Mouse (Mus musculus): ENCODE data around the gene Lmbr1l. TPM values are rescaled to one million over a fixed set of nuclear protein-coding genes. Genes with fewer than 3 reads are reported as not detected.

Gene Lmbr1l
- polyA plus RNA-seq, 1 experiment from 2014 or later, result 26.4 TPM

- Histone ChIP-seq H3K27me3 (no peaks in the 10 kb centered on the region), H3K4me3 (peak overlapping the region; percentile 86; the same call in 1 of the 2 replicates), H3K4me2 (replicated peaks) (peak overlapping the region; percentile 84), H3K4me1 (peaks cover 16% of the 10 kb centered on the region), H3K9me3 (no peaks in the 10 kb centered on the region), H3K9ac (peak overlapping the region; percentile 75; the same call in 1 of the 2 replicates), H3K36me3 (peaks cover 36% of the 10 kb centered on the region), H3K27ac (no peak overlapping the region)
- no peak for ATAC-seq (ENCODE audit: insufficient number of reproducible peaks, insufficient read depth, low FRiP score, low TSS enrichment)
- WGBS, result 87% methylated on average over 4 of the region's 4 CpGs
Measured at GRCm38 (mm10) chr15:98916016-98916415, 2.0 kb downstream of the Lmbr1l start.

- peaks cover 16% of the 10 kb centered on the region for H3K4me1 ChIP-seq
- H3K27ac ChIP-seq, result no peak overlapping the region
- no peak overlapping the region for H3K9ac ChIP-seq
- ATAC-seq (ENCODE audit: insufficient number of reproducible peaks, insufficient read depth, low FRiP score, low TSS enrichment), result no peak
- H3K4me3 ChIP-seq, result no peak overlapping the region
- H3K27me3 ChIP-seq, result no peaks in the 10 kb centered on the region
- peaks cover 44% of the 10 kb centered on the region for H3K36me3 ChIP-seq
- 93% methylated on average over 6 of the region's 6 CpGs for WGBS
- no peak overlapping the region for H3K4me2 ChIP-seq (replicated peaks)
- H3K9me3 ChIP-seq, result no peaks in the 10 kb centered on the region
Measured at GRCm38 (mm10) chr15:98914903-98915302, 3.1 kb downstream of the Lmbr1l start.

GRCm38 (mm10) chr15:98904692-98905091 lies 13.3 kb downstream of the Lmbr1l start:
- Histone ChIP-seq H3K36me3 (peaks cover 55% of the 10 kb centered on the region), H3K4me3 (no peak overlapping the region), H3K4me2 (replicated peaks) (no peak overlapping the region), H3K27ac (no peak overlapping the region), H3K4me1 (no peaks in the 10 kb centered on the region), H3K9ac (no peak overlapping the region), H3K27me3 (peaks cover 10% of the 10 kb centered on the region), H3K9me3 (no peaks in the 10 kb centered on the region)
- no peak for ATAC-seq (ENCODE audit: insufficient number of reproducible peaks, insufficient read depth, low FRiP score, low TSS enrichment)
- 31% methylated on average over 10 of the region's 10 CpGs for WGBS

DNA sequence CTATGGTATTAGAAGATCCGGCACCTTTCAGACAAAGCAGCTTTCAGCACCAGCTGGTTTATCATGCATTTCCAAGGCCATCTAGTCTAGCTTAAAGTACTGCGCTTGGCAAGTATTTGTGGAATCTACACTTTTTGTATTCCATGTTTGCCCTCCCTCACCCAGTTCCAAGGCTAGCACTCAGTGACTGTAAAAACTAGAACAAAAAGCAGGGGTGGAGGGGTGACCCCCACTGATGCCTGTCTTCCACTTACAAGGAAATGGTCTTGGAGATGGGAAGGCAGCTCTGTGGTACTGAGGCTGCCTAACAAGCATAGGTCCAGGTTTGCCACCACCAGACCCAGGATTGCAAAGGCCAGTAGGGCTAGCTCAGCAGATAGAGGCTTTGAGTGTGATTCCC lies 15.4 kb downstream of the Lmbr1l start:
- H3K36me3 ChIP-seq, result peaks cover 34% of the 10 kb centered on the region
- 93% methylated on average over 2 of the region's 2 CpGs for WGBS
- H3K27ac ChIP-seq, result no peak overlapping the region
- no peak for ATAC-seq (ENCODE audit: insufficient number of reproducible peaks, insufficient read depth, low FRiP score, low TSS enrichment)
- no peak overlapping the region for H3K4me3 ChIP-seq
- no peaks in the 10 kb centered on the region for H3K9me3 ChIP-seq
- no peak overlapping the region for H3K4me2 ChIP-seq (replicated peaks)
- peaks cover 10% of the 10 kb centered on the region for H3K4me1 ChIP-seq
- H3K9ac ChIP-seq, result no peak overlapping the region
- peaks cover 29% of the 10 kb centered on the region for H3K27me3 ChIP-seq

DNA sequence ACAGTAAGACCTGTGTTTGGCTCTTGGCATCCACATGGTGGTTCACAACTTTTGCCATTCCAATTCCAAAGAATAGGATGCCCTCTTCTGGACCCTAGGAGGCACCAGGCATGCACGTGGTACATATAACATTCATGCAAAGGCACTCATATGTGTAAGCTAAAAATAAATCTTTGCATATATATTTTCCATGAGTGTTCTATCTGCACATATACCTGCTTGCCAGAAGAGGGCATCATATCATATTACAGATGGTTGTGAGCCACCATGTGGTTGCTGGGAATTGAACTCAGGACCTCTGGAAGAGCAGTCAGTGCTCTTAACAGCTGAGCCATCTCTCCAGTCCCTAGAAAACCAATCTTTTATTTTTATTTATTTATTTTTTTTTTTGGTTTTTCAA lies 16.5 kb downstream of the Lmbr1l start:
- Histone ChIP-seq H3K4me2 (replicated peaks) (no peak overlapping the region), H3K9me3 (no peaks in the 10 kb centered on the region), H3K27me3 (peaks cover 40% of the 10 kb centered on the region), H3K4me3 (no peak overlapping the region), H3K9ac (no peak overlapping the region), H3K4me1 (peaks cover 12% of the 10 kb centered on the region), H3K27ac (no peak overlapping the region), H3K36me3 (peaks cover 24% of the 10 kb centered on the region)
- ATAC-seq (ENCODE audit: insufficient number of reproducible peaks, insufficient read depth, low FRiP score, low TSS enrichment), result no peak
- whole genome bisulfite sequencing, result 55% methylated on average over 1 of the region's 1 CpGs

DNA sequence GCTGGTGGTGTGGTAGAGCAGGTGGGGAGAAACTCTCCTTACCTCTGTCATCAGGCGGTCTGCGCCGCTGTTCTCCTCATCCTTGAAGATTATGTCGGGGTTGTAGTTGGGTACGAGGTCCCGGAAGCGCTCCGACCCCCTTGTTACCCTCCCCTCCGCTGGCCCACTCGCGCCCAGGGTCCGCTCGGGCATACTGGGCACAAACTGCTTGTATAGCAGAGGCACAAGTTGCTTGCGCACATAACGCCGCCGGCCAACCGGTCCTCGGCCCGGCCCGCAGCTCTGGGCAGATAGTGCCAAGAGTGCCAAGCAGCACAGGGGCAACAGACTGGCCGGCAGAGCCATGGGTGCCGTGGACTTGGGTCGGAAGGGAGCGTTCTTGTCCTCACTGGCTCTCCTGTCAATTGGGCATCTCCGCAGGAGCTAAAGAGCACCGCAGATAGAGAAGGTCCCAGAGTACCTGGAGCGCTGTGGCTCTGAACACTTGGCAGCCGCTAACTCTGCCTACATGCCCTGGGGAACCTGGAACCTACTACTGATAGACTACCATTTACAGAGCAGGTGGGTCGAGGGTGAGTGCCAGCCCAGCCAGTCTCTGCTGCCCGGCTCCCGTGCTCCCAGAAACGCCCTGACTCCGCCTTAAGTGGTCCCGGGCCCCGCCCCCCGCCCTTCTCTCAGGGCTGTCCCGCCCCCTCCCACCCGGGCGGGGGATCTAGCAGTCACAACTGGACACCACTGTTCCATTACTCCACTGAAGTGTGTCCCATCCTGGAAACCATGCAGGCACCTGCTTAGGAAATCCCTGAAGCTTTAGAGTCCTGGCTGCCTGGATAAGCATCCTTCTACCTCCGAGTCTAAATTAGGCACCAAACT lies 19.9 kb downstream of the Lmbr1l start, which contains the start of gene Dhh:
Gene Dhh, minus strand, starts transcription at position 613 of the 873 bp plus-strand sequence.
- no peak for ATAC-seq (ENCODE audit: insufficient number of reproducible peaks, insufficient read depth, low FRiP score, low TSS enrichment)
- Histone ChIP-seq H3K27me3 (peaks cover 74% of the 10 kb centered on the region), H3K4me2 (replicated peaks) (peak within 1 kb of the TSS; percentile 42), H3K4me1 (peaks cover 33% of the 10 kb centered on the region), H3K4me3 (peak within 1 kb of the TSS; percentile 24), H3K27ac (no peak within 1 kb of the TSS), H3K9me3 (no peaks in the 10 kb centered on the region), H3K9ac (0 out of 2 replicates have a peak within 1 kb of the TSS, but pooled peaks have one; percentile 26), H3K36me3 (peaks cover 3% of the 10 kb centered on the region; the same call in 1 of the 2 replicates)
- WGBS, result 1% methylated on average over 41 of the region's 41 CpGs

DNA sequence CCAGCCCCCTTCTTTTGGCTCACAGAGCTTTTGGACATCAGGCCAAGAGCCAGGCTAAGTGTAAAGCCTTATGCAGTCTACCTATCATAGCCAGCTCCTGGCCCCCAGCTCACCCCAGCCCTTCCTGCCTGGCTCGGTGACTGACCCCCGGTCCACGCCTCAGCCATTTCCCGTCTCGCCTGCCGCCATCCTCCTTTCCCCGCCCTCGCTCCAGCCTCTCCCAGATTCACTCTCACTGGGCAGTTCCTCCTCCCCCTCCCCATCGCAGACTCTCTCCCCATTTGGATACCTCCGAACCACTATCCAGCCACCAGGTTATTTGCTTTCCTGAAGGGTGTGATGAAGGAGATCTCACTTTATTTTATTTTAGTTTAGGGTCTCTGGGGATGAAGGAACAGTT lies 20.5 kb downstream of the Lmbr1l start:
- Histone ChIP-seq H3K27ac (no peak overlapping the region), H3K4me1 (peaks cover 33% of the 10 kb centered on the region), H3K9me3 (no peaks in the 10 kb centered on the region), H3K36me3 (no peaks in the 10 kb centered on the region), H3K9ac (no peak overlapping the region), H3K27me3 (peaks cover 81% of the 10 kb centered on the region), H3K4me3 (no peak overlapping the region), H3K4me2 (replicated peaks) (peak overlapping the region; percentile 42)
- no peak for ATAC-seq (ENCODE audit: insufficient number of reproducible peaks, insufficient read depth, low FRiP score, low TSS enrichment)
- 1% methylated on average over 10 of the region's 10 CpGs for WGBS

GRCm38 (mm10) chr15:98895635-98896589 lies 22.1 kb downstream of the Lmbr1l start:
- Histone ChIP-seq H3K9me3 (no peaks in the 10 kb centered on the region), H3K4me1 (peaks cover 37% of the 10 kb centered on the region), H3K36me3 (no peaks in the 10 kb centered on the region), H3K27ac (no peak overlapping the region), H3K4me2 (replicated peaks) (peak overlapping the region; percentile 47), H3K4me3 (peak overlapping the region; percentile 52), H3K27me3 (peaks cover 95% of the 10 kb centered on the region), H3K9ac (peak overlapping the region; percentile 42)
- ATAC-seq (ENCODE audit: insufficient number of reproducible peaks, insufficient read depth, low FRiP score, low TSS enrichment), result no peak
- WGBS, result 3% methylated on average over 41 of the region's 41 CpGs

- Histone ChIP-seq H3K9me3 (no peaks in the 10 kb centered on the region), H3K9ac (peak overlapping the region; percentile 42), H3K4me3 (peak overlapping the region; percentile 52), H3K27ac (no peak overlapping the region), H3K27me3 (peaks cover 91% of the 10 kb centered on the region), H3K4me2 (replicated peaks) (peak overlapping the region; percentile 98), H3K36me3 (no peaks in the 10 kb centered on the region), H3K4me1 (peaks cover 37% of the 10 kb centered on the region)
- ATAC-seq (ENCODE audit: insufficient number of reproducible peaks, insufficient read depth, low FRiP score, low TSS enrichment), result no peak
- 3% methylated on average over 38 of the region's 38 CpGs for WGBS
Measured at GRCm38 (mm10) chr15:98894746-98895634, 23.0 kb downstream of the Lmbr1l start.

- Histone ChIP-seq H3K4me3 (peak within 1 kb of the TSS; percentile 52), H3K36me3 (no peaks in the 10 kb centered on the region), H3K4me1 (peaks cover 37% of the 10 kb centered on the region), H3K9ac (peak within 1 kb of the TSS; percentile 57), H3K9me3 (no peaks in the 10 kb centered on the region), H3K27me3 (peaks cover 83% of the 10 kb centered on the region), H3K27ac (no peak within 1 kb of the TSS), H3K4me2 (replicated peaks) (peak within 1 kb of the TSS; percentile 98)
- no peak for ATAC-seq (ENCODE audit: insufficient number of reproducible peaks, insufficient read depth, low FRiP score, low TSS enrichment)
- WGBS, result 1% methylated on average over 77 of the region's 77 CpGs
Measured at GRCm38 (mm10) chr15:98893940-98894745, 23.9 kb downstream of the Lmbr1l start, which contains the start of gene Rhebl1. Gene Rhebl1 (minus strand): TSS chr15:98894540.
